Mouse (Mus musculus) kidney, adult 2 months (tissue): ENCODE measurements at regions not wholly inside any gene's neighbourhood (a gene's known extent, or its start where the extent isn't known, plus 50 kb on each side); places are given as distances from the start of the nearest gene placed in this dataset.

ENCODE experiments used
- CTCF ChIP-seq: fragments of 200-500 bp; conservative IDR thresholded peaks from 2 replicates; pipeline ENCODE4 v1.5.1; 2011; ENCODE audit warnings: low read depth, mild to moderate bottlenecking, control low read depth, low read length, moderate library complexity, mixed read lengths; ENCODE audit not compliant: insufficient read depth, insufficient read length
- POLR2A ChIP-seq: fragments of 200-500 bp; IDR thresholded peaks from one replicate; pipeline ENCODE4 v1.6.1; 2011; ENCODE audit warnings: low read depth, low read length, control low read depth

- TF ChIP-seq CTCF (no peak), POLR2A (no peak)
Observed at GRCm38 (mm10) chr4:33555231-33555933, 245.3 kb downstream of the Rngtt start.
